Mouse (Mus musculus) spleen, postnatal 36 days (tissue): ENCODE results near the gene Rasal2.

Source experiments
- DNase-seq, 2 experiments: peaks; one replicate each; pipeline ENCODE4 v3.0.0; 2022; ENCODE audit warnings: low spot score in 2 of 2, mixed read lengths in 1 of 2

Gene Rasal2

DNA sequence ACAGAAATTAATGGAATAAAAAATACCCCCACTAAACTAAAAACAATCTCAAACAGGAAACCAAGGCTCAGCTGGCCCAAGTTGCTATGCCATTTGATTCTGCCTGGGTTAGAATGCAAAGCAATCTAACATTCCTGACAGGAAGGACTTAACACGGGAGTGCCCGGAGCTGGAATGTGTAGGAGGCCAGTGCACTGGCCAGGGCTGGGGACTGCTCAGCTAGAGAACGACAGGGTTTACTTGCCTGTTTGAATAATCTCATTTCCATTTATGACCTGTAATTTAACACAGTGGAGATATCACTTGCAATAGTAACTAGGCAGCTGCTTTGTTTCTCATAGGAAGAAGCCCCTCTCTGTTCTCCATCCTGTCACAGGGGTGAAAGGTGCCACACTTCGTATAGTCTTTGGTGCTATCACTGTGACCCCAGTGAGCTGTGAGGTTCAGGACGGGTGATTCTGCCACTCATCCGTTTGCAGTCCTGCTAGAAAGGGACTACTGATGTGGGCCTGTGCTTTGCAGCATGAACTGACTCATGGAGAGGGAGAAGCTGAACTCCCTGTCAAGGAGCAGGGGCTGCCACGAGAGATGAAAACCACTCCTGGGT, 269.0 kb downstream of the Rasal2 start:
- DNase-seq = no peak

DNA sequence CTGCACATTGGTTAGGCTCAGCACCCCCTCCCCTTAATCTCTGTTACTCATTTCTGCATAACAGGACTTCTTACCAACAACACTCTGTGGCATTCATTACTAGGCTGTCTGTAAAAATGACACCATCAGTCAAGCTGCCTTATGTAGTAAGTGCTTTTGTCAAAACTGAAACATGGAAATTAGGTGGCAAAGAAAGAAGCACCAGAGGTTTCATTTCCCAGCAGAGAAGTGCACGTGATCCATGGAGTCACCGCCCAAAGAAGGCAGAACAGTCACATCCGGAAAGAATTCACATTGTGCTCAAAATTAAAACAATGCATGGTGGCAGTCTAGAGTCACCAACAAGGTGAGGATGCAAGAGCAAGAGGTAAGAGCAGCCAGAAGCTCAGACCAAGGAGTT, 271.4 kb downstream of the Rasal2 start:
- DNase-seq = no peak

DNA sequence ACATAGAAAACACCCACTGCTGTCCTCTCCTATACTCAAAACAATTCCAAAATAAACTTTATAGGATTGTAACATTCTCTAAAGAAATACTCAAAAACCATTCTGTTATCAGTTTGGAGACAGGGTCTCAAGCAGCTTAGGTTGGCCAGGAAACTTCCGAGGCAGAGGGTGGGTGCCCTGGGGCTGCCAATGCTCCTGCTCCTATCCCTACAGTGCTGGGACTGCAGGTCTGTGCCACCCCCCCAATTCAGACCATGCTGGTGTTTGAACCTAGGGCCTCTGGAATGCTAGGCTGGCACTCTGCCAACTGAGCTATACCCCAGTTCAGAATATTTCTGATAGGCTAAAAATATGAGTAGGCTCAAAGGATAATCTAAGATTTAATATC, 274.5 kb downstream of the Rasal2 start:
- no peak for DNase-seq

DNA sequence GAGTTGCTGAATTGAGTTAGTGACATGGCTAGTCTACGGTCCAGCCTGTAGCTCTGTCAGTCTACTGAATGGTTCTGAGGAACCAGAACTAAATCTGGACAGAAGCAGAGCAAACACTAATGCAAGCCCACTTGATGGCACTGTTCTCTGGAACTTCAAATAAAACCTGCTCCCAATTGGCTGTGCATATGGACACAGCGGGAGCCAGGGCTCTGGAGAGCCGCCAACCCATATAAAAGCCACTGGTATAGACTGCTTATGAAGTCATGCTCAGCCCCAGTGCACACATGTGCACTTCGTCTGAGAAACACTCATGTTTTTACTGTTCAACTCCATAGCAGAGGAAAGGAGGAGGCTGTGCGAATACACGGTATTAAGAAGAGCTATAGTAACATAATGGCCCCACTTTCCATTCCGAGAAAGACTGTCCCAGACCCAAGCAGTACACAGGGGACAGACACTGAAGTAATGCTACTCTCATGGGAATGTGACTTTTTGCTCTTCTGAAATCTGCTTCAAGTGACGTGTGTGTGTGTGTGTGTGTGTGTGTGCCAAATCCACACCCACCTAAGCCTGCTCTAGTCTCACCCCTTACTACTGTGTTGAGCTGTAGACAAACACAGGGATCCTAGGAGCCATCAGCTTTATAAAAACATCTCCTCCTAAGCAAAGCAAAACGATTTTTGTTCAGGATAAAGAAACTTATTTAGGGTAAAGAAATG, 275.1 kb downstream of the Rasal2 start:
- DNase-seq = no peak

DNA sequence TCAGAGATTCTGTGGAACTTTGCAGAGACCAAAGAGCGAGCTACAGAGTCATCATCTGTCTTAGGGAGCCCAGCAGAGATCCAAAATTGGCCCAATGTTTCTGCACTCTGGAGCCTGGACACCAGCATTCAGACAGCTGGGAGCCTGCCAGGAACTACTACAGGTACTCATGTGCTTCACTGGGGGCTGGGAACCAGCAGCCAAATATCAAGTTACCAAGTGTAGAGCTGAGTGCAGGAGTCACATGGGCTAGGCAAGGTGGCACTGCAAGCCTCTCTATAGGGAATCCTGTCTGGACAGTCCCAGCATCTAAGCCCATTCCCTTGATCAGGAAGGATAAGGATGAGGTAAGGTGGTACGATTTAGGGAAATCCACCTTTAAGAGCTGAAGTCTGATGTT, 284.2 kb downstream of the Rasal2 start:
- DNase-seq = no peak

DNA sequence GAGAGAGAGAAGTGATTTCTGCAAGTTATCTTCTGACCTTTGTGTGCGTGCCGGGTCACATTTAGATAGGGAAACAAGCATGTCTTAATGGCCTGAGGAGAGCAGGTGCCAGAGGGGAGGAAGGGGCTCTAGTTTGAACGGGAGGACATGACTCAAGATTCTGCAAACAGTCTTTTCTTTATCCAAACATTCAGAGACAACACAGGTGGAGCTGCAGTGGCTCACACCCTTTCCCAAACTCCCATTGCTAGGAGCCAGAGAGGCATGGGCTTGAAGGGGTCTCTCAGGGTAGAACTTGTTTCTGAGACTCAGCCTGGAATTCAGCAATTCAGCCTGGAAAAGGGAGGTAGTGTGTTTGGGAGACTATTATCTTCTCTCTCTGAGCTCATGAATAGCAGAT, 288.6 kb downstream of the Rasal2 start:
- no peak for DNase-seq

DNA sequence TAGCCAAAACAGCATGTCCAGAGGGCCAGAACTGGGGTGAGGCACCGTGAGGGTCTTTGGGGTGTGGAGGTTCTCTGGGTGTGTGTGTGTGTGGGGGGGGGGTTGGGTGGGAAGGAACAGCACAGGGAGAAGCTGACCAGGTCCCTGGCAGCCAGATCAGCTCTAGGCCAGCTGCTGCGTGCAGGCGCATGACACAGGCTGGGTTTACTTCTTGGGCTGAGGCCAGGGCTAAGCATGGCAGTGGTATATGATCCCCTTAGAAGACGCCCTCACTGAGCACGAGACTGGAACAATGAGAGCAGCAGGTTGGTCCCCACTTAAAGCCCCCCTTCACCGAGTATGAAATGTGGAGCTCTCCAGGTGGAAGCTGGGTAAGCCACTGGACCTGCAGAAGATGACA, 293.2 kb downstream of the Rasal2 start:
- DNase-seq = no peak

DNA sequence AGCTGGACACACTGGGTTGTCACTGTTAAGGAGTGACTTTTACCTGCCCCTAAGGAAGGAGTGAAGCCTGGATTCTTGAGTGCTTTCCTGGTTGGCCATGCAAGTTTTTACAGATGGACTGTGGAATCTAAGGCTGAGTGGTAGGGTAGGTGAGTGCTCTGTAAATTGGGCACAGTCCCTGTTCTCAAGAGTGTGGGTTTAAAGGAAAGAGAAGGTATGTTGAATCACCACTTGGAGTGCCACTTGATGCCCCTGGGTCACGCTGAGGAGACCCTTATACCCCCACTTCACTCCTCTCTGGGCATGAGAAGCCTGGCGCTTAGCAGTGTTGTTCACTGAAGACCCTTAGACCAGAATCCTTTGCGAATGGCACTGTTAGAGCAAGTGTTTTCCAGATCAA, 295.0 kb downstream of the Rasal2 start:
- DNase-seq = no peak

DNA sequence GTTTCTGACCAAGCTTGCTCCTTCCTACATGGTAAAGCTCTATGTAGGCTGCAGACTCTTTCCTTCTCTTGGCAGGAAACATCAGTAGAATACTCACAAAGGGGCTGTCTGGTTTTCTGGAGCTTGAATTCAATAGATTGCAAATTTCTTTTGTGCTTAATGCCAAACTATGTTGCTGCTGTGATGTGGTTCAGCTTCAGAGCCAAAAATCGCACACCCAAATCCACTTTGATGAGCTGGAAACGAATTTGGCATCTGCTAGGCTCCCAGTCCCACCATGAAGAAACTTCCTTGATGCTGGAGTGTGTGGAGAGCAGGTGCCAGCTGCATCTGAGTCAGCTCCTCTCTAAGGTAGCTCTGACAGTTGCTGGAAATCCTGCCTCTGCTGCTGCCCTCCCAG, 297.9 kb downstream of the Rasal2 start:
- DNase-seq = no peak

DNA sequence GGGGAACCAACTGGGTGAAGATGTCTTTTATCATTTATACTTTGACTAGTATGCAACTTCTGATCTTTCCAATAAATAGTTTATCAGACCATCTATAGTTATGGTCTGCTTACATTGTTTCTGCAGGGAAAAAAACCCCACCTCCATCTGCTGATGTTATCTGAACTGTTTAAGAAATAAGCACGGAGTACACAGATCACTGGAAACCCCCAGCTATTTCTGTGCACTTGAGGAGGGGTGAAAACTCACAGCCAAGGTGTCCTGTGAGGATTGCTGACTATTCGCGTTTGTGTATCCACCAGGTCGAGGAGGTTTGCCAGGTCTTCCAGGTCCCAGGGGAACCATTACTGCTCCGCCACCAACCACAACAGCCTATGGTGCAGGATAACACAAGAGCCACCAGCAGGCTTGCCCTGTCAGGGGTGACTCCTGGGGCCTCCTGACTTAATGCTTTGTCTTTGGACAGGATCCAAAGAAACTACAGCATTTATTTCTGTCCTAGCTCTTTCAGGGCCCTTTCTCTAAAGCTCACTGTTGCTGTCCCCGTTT, 302.0 kb downstream of the Rasal2 start:
- no peak for DNase-seq

DNA sequence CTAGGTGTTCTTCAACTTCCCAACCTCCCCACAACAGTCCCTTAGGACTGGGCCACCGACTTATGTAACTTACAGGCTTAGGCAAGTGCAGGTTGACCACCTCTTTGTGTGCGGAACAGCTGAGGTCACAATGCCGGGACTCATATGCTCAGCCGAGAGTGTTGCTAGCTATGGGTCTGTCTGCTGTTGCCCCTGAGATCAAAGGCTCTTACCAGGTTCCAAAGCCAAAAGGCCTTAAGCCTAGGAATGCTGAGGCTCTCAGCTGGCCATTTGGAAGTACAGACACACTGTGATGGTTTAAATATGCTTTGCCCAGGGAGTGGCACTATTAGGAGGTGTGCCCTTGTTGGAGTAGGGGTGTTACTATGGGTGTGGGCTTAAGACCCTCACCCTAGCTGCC, 303.8 kb downstream of the Rasal2 start, which contains the start of gene Tex35:
Gene Tex35, minus strand, starts transcription at position 101 of the 400 bp plus-strand sequence.
- DNase-seq = no peak

DNA sequence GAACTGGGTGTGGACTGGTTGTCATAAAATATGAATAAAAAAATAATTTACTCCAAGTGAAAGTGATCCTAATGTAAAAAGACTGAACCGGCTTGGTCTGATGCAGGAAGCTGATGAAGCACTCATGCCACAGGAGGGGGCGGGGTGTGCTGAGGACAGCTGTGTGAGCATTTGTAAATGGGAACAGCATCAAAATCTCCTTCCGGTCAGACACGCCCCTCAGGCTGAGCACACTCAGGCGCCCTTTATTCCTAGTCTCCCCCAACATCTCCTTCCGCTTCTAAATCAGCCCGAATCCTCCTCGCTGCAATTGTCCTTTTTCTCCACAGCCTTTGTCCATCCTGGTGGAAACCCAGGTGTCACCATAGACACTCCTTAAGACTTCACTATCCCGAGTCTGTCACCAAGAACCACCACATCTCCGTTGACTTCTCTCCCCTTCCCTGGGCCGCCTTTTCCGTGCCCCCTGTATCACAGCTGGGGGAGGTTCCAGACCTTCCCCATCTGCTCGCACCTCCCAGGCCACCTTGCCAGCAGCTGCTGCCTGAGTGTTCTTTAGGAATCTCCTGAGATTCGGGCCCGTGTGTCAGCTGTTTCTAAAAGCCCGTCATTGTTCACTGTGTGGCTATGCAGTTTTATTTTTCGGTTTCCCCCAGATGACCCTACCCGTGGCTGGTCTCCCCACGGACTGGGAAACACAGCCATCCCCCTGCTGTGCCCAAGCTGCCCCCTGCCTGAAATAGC, 311.1 kb downstream of the Rasal2 start:
- peak; percentile 25 to 36 for DNase-seq

DNA sequence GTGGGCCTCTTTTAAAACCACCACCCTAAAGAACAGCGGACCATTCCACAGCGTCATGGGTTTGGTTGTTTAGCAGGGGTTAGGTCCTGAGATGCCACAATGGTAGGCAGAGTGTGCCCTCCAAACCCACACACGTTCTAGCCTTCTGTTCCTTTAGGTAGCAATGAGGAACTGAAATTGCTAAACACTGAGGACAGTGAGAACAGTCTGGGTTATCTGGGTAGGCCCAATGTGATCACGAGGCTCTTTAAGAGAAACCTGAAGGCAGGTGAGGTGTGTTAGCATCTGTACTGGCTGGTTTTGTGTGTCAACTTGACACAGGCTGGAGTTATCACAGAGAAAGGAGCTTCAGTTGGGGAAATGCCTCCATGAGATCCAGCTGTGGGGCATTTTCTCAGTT, 316.9 kb downstream of the Rasal2 start:
- peak in 1 of 2 experiments; percentile 14 for DNase-seq

DNA sequence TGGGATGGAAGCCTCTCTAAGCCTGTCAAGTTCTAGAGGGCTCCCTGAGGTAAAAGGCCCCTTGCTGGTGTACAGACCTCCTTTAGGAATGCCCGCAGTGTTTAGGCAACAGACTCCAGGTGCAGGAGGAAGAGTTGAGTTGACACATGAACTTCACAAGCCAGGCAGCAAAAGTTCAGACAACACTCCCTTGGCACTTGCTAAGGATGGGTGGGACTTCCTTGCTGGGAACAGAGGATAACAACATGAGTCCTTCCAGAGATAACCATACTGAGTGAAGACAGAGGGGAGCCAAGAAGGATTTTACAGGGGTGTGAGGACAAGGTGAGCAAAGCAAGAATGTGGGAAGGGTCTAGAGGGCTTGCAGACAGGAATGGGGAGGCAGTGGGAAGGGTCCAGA, 319.8 kb downstream of the Rasal2 start:
- DNase-seq = no peak

DNA sequence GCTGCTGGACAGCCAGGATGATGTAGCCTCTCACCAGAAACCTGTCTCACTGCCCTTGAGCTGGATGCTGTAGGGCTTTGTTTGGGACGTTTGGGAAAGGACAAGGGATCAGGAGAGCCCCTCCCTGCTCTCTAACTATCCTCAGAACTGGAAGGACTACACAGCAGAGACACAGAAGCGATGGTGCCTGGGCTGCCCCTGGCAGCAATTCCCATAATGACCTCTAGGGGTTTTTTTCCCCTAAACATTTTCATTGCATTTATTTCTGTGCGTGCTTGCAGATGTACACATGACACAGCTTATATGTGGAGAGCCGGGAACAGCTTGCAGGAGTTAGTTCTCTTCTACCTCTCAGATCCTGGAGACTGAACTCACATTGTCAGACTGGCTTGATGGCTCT, 320.3 kb downstream of the Rasal2 start:
- no peak for DNase-seq

DNA sequence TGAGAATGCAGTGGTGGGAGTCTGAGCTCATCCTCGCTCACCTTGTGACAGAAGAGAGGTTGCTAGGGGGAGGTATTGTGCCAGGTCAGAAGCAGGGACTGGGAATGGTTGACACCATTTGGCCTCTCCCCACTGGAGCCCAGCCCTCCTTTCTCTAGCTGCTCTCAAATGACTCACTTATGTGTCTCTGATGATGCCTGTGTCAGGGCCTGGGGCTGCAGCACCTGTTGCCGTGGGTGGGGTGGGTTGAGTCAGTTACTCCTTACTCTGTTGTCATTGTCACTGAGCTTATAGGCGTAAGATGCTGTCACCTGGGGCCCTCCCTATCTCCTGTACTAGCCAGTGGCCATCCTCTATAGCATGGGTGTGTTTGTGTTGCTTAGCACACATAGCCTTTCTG, 321.6 kb downstream of the Rasal2 start:
- DNase-seq = no peak

DNA sequence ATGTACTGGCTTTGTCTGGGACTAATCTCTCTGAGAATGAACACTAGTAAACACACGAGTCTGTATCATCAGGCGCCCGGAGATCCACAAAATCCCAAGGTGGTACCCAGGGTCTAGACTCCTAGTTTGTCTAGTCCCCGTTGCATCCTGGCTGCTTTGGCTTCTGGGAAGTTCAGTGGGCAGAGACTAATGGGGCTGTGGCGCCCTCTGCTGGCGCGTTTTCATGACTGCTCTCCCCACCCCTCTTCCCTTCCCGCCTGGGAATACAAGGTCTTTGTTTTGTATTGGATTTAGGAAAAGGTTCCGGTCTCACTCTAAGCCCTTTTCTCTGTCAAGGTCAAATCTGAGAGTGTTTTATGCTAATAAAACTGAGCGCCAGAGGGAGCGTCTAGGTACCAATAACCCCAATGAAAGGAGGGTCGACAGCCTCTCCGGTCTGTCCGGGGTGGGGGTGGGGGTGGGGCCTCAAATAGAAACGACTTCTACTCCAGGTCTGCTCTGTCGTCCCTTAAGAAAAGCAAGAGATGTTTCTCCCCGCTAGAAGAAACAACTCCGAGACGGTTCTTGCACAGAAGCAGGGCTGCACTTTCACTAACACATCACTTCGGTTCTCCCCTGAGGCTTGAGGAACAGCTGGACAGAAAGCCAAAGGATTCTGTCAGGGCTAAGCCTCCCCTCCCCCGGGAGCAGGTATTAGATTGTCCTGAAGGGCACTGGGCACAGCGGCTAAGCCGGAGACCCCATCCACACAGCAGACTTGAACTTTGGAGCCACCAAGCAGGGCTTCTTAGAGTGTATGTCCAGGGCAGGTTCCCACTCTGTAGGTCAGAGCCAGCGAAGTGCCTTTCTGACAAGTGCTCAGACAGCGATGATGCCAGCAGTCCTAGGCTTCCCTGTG, 326.0 kb downstream of the Rasal2 start:
- peak in 1 of 2 experiments; percentile 23 for DNase-seq
